Mouse (Mus musculus) limb, embryonic 15.5 days (tissue): ENCODE results near the gene Ddx27. TPM values are rescaled to one million over a fixed set of nuclear protein-coding genes. Genes with fewer than 3 reads are reported as not detected.
"Not testable (repeated sequence)": the region's sequence is repeated elsewhere in the genome, so short reads cannot be mapped to it uniquely, and the experiment has no call there.

Experiments used
- ATAC-seq: fragments of 200-750 bp; cut with Nextera tagmentation; 2 replicates; pipeline ENCODE4 v1.8.0; 2017; ENCODE audit warnings: low read depth, moderate TSS enrichment; ENCODE audit not compliant: insufficient number of reproducible peaks, low FRiP score, low TSS enrichment
- H3K27ac ChIP-seq: fragments of 300-500 bp; sonication (generic); 2 replicates; pipeline ENCODE4 v1.5.1; 2015; ENCODE audit warnings: moderate library complexity, mild to moderate bottlenecking, inconsistent platforms
- H3K27me3 ChIP-seq: fragments of 300-500 bp; sonication (generic); 2 replicates; pipeline ENCODE4 v1.6.1; 2015; ENCODE audit warnings: inconsistent platforms
- H3K36me3 ChIP-seq: fragments of 300-500 bp; sonication (generic); 2 replicates; pipeline ENCODE4 v1.6.1; 2015; ENCODE audit warnings: inconsistent platforms
- H3K4me1 ChIP-seq: fragments of 300-500 bp; sonication (generic); 2 replicates; pipeline ENCODE4 v1.6.1; 2015; ENCODE audit warnings: inconsistent platforms
- H3K4me2 ChIP-seq: fragments of 300-500 bp; sonication (generic); 2 replicates; pipeline ENCODE4 v1.6.1; 2015; ENCODE audit warnings: mild to moderate bottlenecking, inconsistent platforms
- H3K4me3 ChIP-seq: fragments of 300-500 bp; sonication (generic); 2 replicates; pipeline ENCODE4 v1.5.1; 2015; ENCODE audit warnings: mild to moderate bottlenecking, inconsistent platforms
- H3K9ac ChIP-seq: fragments of 300-500 bp; sonication (generic); 2 replicates; pipeline ENCODE4 v1.6.1; 2015; ENCODE audit warnings: inconsistent platforms
- H3K9me3 ChIP-seq: fragments of 300-500 bp; sonication (generic); 2 replicates; pipeline ENCODE4 v1.6.1; 2016; ENCODE audit warnings: inconsistent platforms
- WGBS: fragments of 180-500 bp; shearing (Covaris S2); methylation state at CpG from one replicate; pipeline ENCODE4 v1.1.7; 2015; 5-methylcytosine and 5-hydroxymethylcytosine counted together
- polyA plus RNA-seq: library from polyadenylated mRNA; unstranded; fragments of >200 nt; fragmentation: Nextera tagmentation; extraction: Ambion mirVana; gene quantifications from 2 replicates; pipeline ENCODE4 v1.2.1, GENCODE M21; 2015

The Ddx27 gene
- polyA plus RNA-seq, 1 experiment from 2014 or later = 45.3 TPM

DNA sequence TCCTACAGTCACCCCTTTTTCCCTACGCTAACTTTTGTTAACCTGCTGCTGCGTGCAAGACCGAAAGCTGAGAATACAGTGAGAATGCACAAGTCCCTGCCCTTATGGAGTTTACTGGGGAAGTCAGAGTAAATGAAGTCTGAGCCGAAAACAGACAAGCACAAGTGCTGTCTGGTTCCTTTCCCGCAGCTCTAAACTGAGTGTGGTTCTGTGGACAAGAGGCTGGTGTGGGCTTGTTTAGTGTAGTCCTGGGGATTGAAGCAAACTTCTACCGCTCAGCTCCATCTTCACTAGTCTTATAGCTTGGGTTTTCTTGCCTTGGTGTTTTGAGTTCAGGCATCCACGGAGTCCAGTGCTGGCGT is 18.5 kb upstream of the Ddx27 start:
- no peaks in the 10 kb centered on the region for H3K9me3 ChIP-seq
- H3K27me3 ChIP-seq = no peaks in the 10 kb centered on the region
- ATAC-seq = no peak
- 0 out of 2 replicates have a peak overlapping the region, but pooled peaks have one; percentile 23 for H3K9ac ChIP-seq
- H3K4me1 ChIP-seq = peaks cover 32% of the 10 kb centered on the region
- peak overlapping the region; percentile 47 for H3K4me2 ChIP-seq
- H3K27ac ChIP-seq = peak overlapping the region; percentile 88
- peak overlapping the region; percentile 96 for H3K4me3 ChIP-seq
- WGBS = 34% methylated on average over 8 of the region's 8 CpGs
- H3K36me3 ChIP-seq = no peaks in the 10 kb centered on the region

DNA sequence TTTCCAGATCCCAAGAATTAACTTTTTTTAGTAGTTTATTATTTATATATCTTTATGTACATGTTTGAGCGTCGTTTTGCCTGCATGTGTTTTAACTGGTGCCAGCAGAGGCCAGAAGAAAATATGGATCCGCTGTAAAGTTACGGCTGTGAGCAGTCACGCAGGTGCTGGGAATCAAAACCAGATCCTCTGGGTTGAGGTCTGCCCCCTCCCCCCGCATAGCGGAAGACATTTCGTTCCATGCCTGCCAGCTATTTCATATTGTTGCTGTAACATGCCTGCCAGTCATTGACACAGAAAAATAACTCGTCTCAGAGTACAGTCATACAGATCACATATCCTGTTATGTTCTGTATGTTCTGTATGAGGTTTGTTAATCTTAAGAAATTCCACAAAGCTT is 13.5 kb upstream of the Ddx27 start:
- Histone ChIP-seq H3K9ac (no peak overlapping the region), H3K36me3 (no peaks in the 10 kb centered on the region), H3K9me3 (no peaks in the 10 kb centered on the region), H3K4me2 (no peak overlapping the region), H3K4me1 (peaks cover 12% of the 10 kb centered on the region; the same call in 1 of the 2 replicates), H3K4me3 (no peak overlapping the region), H3K27ac (no peak overlapping the region), H3K27me3 (no peaks in the 10 kb centered on the region)
- WGBS = 28% methylated on average over 9 of the region's 9 CpGs
- ATAC-seq = no peak

DNA sequence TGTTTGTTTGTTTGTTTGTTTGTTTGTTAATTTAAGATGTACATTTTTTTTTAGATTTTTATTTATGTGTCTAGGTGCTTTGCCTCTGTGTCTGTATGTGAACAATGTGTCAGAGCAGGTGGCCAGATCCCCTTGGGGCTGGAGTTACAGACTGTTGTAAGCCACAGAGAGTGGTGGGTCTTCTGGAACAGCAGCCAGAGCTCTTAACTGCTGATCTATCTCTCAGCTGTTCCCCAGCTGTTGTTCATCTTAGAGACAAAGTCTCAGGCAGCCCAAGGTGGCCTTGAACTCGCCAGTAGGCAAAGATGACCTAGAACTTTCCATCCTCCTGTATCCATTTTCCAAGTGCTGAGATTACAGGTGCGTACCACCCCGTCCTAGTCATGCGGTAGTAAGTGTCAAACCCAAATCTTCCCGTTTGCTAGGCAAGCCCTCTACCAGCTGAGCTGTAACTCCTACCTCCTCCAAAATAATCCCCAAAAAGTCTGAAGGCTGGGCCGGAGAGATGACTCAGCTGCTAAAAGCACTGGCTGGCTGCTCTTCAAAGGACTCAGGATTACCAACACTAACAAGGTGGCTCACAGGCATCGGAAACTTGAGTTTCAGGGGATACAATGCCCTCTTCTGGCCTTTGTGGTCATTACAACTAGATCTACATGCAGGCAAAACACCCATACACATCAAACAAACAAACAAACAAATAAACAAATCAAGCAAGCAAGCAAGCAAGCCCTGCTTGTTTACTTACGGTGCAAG is 10.7 kb upstream of the Ddx27 start:
- no peak overlapping the region for H3K4me3 ChIP-seq
- 37% methylated on average over 8 of the region's 8 CpGs for WGBS
- H3K4me2 ChIP-seq = no peak overlapping the region
- no peak for ATAC-seq
- no peaks in the 10 kb centered on the region for H3K27me3 ChIP-seq
- no peak overlapping the region for H3K27ac ChIP-seq
- peaks cover 7% of the 10 kb centered on the region; the same call in 1 of the 2 replicates for H3K4me1 ChIP-seq
- H3K36me3 ChIP-seq = no peaks in the 10 kb centered on the region
- H3K9ac ChIP-seq = no peak overlapping the region
- H3K9me3 ChIP-seq = no peaks in the 10 kb centered on the region

DNA sequence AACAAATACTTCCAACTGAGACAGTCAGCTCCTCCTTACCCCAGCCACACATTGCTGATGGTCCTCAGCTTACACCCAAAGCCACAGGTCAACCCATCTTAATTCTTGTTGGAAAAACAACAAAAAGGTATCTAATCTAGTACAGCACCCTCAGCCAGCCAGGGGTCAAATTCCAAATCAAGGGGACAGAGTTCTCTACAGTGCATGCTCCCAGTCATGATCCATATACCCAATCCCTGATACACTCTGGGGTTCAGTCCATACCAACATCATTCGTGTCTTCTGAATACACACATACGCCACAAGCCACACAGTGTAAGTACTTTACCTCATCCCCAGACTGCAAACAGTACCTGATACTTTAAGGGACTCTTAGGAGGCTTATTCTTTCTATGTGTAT is 8.6 kb upstream of the Ddx27 start:
- H3K9me3 ChIP-seq = no peaks in the 10 kb centered on the region
- peaks cover 7% of the 10 kb centered on the region; the same call in 1 of the 2 replicates for H3K4me1 ChIP-seq
- no peaks in the 10 kb centered on the region for H3K36me3 ChIP-seq
- no peak overlapping the region for H3K4me3 ChIP-seq
- WGBS = 81% methylated on average over 2 of the region's 2 CpGs
- H3K27me3 ChIP-seq = no peaks in the 10 kb centered on the region
- ATAC-seq = no peak
- no peak overlapping the region for H3K9ac ChIP-seq
- H3K27ac ChIP-seq = no peak overlapping the region
- no peak overlapping the region for H3K4me2 ChIP-seq

DNA sequence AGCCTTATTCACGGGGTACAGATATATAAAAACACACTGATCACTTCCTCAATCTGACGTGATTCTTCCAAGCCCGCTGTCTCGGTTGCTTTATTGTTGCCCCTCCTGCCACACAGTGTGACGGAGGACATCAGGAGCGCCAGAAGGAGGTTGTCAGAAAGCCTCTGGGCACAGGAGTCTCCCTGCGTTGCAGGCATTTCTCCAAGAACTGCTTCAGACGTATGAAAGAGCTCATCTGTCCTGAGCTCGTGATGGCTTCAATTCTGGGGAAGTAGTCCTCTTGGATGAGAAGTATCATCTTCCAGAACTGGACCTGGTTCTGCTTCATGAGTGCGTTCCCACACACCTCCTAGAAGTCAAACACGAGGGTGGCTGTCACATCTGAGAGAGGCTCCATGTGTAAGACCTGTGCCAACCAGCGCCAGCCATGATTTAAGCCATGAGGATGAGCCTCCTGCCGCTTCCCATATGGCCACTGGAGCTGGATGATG is 7.9 kb upstream of the Ddx27 start:
- Histone ChIP-seq H3K4me2 (no peak overlapping the region), H3K4me3 (no peak overlapping the region), H3K36me3 (no peaks in the 10 kb centered on the region), H3K9me3 (no peaks in the 10 kb centered on the region), H3K4me1 (peaks cover 5% of the 10 kb centered on the region; the same call in 1 of the 2 replicates), H3K27me3 (no peaks in the 10 kb centered on the region), H3K9ac (no peak overlapping the region), H3K27ac (no peak overlapping the region)
- WGBS = 67% methylated on average over 13 of the region's 13 CpGs
- no peak for ATAC-seq

DNA sequence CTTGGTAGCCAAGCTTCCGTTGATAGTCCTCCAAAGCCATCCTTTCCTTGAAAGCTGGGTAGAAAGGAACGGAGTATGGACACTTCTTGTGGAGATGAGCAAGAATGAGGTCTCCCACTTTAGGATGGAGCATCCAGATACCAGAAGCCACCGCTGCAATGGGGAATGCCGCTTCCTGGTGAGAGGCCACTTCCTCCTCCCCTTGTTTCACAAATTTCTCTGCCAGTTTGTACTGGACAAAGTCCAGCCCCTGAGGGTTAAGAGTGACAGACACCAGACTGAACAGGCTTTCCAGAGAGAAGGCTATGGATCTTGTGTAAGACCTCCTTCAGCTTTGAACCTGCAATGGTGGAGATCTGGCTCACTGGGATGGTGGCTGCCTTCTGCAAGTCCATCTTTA is 7.4 kb upstream of the Ddx27 start:
- not testable (repeated sequence) for H3K9me3 ChIP-seq, ATAC-seq, H3K27me3 ChIP-seq, H3K4me2 ChIP-seq, H3K36me3 ChIP-seq, H3K4me1 ChIP-seq, H3K9ac ChIP-seq, H3K4me3 ChIP-seq, H3K27ac ChIP-seq
- 71% methylated on average over 4 of the region's 4 CpGs for WGBS

DNA sequence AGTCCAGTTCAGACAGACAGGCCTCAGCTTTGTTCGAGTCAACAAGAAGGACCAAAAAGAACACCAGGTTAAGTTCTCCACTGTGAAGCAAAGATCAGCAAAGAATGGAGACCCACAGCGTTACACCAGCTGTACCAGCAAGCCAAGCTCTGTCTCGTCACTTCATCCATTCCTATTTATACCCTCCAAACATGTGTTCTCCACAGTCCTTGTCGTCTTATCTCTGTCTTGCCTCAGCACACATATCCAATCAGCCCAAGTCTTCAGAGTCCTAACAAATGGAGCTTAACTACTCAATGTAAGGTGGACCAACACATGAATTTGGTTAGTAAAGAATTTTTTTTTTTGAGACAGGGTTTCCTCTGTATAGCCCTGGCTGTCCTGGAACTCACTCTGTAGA is 5.5 kb upstream of the Ddx27 start:
- H3K4me3 ChIP-seq = no peak overlapping the region
- no peaks in the 10 kb centered on the region for H3K27me3 ChIP-seq
- peaks cover 1% of the 10 kb centered on the region; the same call in 1 of the 2 replicates for H3K4me1 ChIP-seq
- H3K27ac ChIP-seq = no peak overlapping the region
- no peak overlapping the region for H3K9ac ChIP-seq
- no peak overlapping the region for H3K4me2 ChIP-seq
- no peak for ATAC-seq
- no peaks in the 10 kb centered on the region for H3K9me3 ChIP-seq
- WGBS = 70% methylated on average over 4 of the region's 4 CpGs
- no peaks in the 10 kb centered on the region for H3K36me3 ChIP-seq

DNA sequence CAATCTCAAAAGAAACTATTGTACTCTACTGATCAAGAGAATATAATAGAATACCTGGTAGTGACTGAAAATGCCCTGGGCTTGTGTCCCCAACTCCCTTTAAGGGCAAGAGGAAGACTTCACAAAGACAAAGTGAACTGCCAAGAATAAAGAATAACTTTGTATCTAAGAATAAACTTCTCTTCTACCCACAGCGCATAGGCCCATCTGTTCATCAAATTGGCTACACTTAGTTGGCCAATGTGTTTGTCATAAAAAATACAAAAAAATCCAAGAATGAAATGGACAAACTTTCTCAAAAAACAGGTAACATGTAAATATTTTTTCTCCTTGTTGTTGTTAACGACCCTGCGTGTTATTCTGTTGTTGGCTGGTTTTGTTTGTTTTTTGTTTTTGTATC is 4.4 kb upstream of the Ddx27 start:
- no peak overlapping the region for H3K4me3 ChIP-seq
- no peak overlapping the region for H3K9ac ChIP-seq
- 86% methylated on average over 3 of the region's 3 CpGs for WGBS
- H3K4me1 ChIP-seq = peaks cover 4% of the 10 kb centered on the region
- no peaks in the 10 kb centered on the region for H3K9me3 ChIP-seq
- no peaks in the 10 kb centered on the region for H3K27me3 ChIP-seq
- H3K36me3 ChIP-seq = no peaks in the 10 kb centered on the region
- H3K27ac ChIP-seq = no peak overlapping the region
- ATAC-seq = no peak
- H3K4me2 ChIP-seq = no peak overlapping the region

DNA sequence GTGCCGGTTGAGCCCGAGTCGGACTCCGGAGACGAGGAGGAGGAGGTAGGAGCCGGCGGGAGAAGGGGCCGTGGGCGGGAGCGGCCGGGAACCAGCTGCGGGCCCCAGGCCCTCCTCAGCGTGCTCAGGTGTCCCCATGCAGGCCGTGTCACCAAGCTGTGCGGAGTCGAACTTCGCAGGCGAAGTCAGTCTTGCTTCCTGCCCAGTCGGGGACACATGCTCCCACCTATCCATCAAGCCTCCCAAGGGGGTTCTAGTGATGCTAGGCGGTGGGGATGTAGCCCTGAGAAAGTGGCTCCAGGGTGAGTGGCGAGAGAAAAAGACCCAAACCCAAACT is 357 bp downstream of the Ddx27 start:
- 0 out of 2 replicates have a peak overlapping the region, but pooled peaks have one; percentile 89 for H3K27ac ChIP-seq

DNA sequence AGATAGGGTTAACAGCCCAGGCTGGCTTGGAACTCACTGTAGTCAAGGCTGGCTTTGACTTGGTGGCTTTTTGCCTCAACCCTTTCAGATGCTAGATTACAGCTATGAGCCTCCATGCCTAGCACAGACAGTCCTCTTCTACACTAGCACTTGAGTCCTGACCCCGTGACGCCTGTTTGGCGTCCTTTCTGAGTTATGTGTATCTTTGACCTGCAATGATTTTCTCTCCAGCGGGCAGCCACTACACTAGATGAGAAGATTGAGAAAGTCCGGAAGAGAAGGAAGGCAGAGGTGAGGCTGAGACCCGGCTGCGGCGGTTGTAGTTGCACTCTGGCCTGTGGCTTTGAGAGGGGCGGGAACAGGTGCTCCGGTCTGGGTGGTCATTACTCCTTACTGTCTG is 4.4 kb downstream of the Ddx27 start:
- no peak for ATAC-seq
- Histone ChIP-seq H3K27me3 (no peaks in the 10 kb centered on the region), H3K9me3 (no peaks in the 10 kb centered on the region), H3K9ac (no peak overlapping the region), H3K27ac (no peak overlapping the region), H3K4me2 (no peak overlapping the region), H3K4me3 (no peak overlapping the region), H3K4me1 (peaks cover 25% of the 10 kb centered on the region), H3K36me3 (peaks cover 62% of the 10 kb centered on the region)
- 93% methylated on average over 10 of the region's 10 CpGs for WGBS

More for the DNA sequence above, 357 bp downstream of the Ddx27 start:
- Histone ChIP-seq H3K27me3 (no peaks in the 10 kb centered on the region), H3K36me3 (peaks cover 28% of the 10 kb centered on the region), H3K4me1 (peaks cover 25% of the 10 kb centered on the region), H3K4me2 (peak overlapping the region; percentile 90), H3K4me3 (peak overlapping the region; percentile 95), H3K9ac (peak overlapping the region; percentile 62), H3K9me3 (no peaks in the 10 kb centered on the region)
- 0 out of 2 replicates have a peak, but pooled peaks have one; percentile 50 for ATAC-seq
- under 1% methylated on average over 21 of the region's 21 CpGs for WGBS

DNA sequence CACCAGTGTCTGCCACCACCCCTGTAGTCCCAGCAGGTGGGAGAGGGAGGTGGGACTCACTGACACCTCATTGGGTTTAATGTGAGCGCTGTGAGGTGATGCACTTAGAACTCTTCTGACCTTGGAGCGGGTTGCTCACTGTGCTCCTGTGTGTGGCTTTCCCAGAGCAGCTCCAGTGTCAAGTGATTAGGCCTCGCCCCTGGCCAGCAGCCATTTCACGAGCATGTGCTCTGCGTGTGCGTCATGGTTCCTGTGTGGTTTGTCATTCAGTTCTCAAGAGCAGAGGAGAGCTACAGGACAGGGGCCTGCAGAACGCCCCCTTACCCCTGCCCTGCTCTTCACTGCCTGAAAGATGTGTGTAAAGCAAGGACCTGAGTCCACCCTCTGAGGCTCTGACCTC is 13.6 kb downstream of the Ddx27 start:
- Histone ChIP-seq H3K36me3 (peaks cover 88% of the 10 kb centered on the region), H3K27ac (no peak overlapping the region), H3K4me1 (no peaks in the 10 kb centered on the region), H3K4me2 (no peak overlapping the region), H3K27me3 (no peaks in the 10 kb centered on the region), H3K9me3 (no peaks in the 10 kb centered on the region), H3K9ac (no peak overlapping the region), H3K4me3 (no peak overlapping the region)
- WGBS = 92% methylated on average over 7 of the region's 7 CpGs
- ATAC-seq = no peak

DNA sequence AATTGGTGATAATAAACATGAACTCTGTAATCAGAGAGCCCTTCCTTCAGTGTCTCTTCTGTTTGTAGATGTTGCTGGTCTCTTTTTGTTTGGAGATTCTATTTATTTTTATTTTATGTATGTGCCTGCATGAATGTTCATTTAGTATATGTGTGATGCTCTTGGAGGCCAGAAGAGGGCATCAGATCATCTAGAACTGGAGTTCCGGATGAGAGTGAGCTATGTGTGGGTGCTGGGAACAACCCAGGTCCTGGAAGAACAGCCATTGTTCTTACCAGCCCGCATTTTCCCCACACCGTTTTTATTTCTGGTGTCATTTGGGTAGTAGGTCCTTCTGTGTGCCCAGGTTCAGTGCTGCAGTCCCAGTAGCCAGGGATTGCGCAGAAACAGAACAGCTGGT is 15.5 kb downstream of the Ddx27 start:
- ATAC-seq = no peak
- no peak overlapping the region for H3K4me2 ChIP-seq
- no peak overlapping the region for H3K27ac ChIP-seq
- peaks cover 92% of the 10 kb centered on the region for H3K36me3 ChIP-seq
- H3K9ac ChIP-seq = no peak overlapping the region
- H3K4me3 ChIP-seq = no peak overlapping the region
- no peaks in the 10 kb centered on the region for H3K4me1 ChIP-seq
- WGBS = 95% methylated on average over 4 of the region's 4 CpGs
- no peaks in the 10 kb centered on the region for H3K9me3 ChIP-seq
- H3K27me3 ChIP-seq = no peaks in the 10 kb centered on the region
